Mouse (Mus musculus): ENCODE measurements around the gene 2610507B11Rik.

- TF ChIP-seq CTCF (IDR thresholded peaks at IDR 0.05; ENCODE audit: extremely low read depth, insufficient read depth, low read length) (no peak), POLR2A (IDR thresholded peaks at IDR 0.05; ENCODE audit: extremely low read depth, insufficient read depth, low read length) (no peak)
Measured at GRCm38 (mm10) chr11:78246318-78247011, 15.1 kb upstream of the 2610507B11Rik start.
